Mouse (Mus musculus): ENCODE measurements around the gene Rasip1. TPM values are rescaled to one million over a fixed set of nuclear protein-coding genes. Genes with fewer than 3 reads are reported as not detected.
"Not testable (repeated sequence)": the region's sequence is repeated elsewhere in the genome, so short reads cannot be mapped to it uniquely, and the experiment has no call there.

Rasip1 gene
- total RNA-seq, 4 experiments from 2014 or later = 5.9 to 7.6 (median 6.6) TPM

- peak; percentile 85 to 96 for DNase-seq (ENCODE audit: low spot score in 2 of 2)
These were observed 16.3 kb downstream of the Rasip1 start for GRCm38 (mm10) chr7:45643441-45644178.

DNA sequence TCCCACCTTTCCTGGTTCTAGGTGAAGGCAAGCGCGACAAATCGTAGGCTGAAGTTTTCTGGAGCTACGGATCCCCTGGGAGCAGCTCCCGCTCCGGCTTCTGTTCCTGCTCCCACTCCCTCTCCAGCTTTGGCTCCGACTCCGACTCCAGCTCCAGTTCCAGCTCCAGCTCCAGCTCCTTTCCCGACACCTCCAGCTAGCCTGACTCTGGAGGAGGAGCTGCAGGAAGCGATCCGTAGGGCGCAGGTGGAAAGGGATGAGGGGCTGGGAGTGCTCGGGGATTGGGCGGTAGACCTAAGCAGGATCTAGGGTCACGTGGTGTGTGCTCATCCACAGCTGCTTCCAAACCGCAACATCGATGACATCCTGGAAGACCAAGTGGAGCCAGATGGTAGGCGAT lies 16.9 kb downstream of the Rasip1 start:
- peak; percentile 58 to 81 for DNase-seq (ENCODE audit: low spot score in 2 of 2)

GRCm38 (mm10) chr7:45644872-45645590 lies 17.7 kb downstream of the Rasip1 start:
- DNase-seq (ENCODE audit: low spot score in 2 of 2) = no peak

DNA sequence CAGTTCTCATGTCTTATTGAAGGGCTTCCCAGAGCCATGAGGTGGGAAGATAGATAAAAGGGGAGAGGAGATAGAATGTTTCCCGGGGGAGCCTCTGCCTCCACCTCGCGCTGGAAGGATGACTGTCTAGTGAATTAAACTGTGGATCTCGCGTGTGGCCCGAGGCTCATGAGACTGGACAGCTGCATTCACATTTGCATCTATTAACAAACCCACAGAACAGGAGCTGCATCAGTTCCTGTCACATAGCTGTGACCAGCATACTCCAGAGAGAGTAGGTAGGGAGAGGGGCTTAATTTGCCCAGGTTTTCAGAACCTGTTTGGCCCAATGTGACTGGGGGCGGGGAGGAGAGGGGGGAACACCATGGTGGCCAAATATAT lies 18.3 kb downstream of the Rasip1 start:
- no peak for DNase-seq (ENCODE audit: low spot score in 2 of 2)

DNA sequence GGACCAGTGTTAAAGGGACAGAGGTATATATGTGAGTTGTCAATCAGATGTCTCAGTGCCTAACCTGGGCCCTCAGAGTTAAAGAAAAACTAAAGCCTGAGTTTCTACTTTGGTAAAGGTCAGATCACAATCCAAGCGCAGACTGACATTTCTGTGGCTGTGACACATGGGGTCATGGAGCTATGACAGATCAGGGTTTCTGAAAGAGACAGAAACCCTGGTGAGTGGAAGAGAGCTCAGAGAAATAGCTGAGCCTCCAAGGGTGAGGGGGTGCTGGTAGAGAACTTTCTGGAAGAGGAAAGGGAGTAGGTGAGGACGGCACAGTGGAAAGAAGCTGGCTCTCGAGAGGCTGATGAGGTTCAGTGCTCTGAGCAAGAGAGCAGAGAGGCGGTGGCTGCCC lies 19.4 kb downstream of the Rasip1 start:
- no peak for DNase-seq (ENCODE audit: low spot score in 2 of 2)

GRCm38 (mm10) chr7:45649351-45649750 lies 22.1 kb downstream of the Rasip1 start:
- DNase-seq (ENCODE audit: low spot score in 2 of 2) = no peak

DNA sequence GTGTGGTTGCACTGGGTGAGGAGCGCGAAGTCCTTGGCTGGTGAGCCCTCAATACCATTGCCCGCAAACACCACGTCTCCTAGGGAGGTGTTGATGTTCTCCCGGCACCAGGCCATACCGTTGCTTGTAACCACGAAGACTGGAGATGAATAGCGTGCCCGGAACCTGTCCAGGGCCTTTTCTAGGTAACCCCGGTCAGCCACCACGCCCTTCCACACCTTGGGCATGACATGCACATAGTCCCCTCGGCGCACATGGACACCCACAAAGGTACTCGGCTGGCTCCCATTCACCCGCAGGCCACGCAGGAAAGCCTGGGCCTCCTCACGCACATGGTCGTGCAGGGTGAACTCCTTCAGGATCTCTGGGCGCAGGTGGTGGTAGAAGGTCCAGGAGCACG lies 23.2 kb downstream of the Rasip1 start:
- DNase-seq (ENCODE audit: low spot score in 2 of 2) = not testable (repeated sequence)

GRCm38 (mm10) chr7:45654424-45655047 lies 27.2 kb downstream of the Rasip1 start:
- no peak for DNase-seq (ENCODE audit: low spot score in 2 of 2)

DNA sequence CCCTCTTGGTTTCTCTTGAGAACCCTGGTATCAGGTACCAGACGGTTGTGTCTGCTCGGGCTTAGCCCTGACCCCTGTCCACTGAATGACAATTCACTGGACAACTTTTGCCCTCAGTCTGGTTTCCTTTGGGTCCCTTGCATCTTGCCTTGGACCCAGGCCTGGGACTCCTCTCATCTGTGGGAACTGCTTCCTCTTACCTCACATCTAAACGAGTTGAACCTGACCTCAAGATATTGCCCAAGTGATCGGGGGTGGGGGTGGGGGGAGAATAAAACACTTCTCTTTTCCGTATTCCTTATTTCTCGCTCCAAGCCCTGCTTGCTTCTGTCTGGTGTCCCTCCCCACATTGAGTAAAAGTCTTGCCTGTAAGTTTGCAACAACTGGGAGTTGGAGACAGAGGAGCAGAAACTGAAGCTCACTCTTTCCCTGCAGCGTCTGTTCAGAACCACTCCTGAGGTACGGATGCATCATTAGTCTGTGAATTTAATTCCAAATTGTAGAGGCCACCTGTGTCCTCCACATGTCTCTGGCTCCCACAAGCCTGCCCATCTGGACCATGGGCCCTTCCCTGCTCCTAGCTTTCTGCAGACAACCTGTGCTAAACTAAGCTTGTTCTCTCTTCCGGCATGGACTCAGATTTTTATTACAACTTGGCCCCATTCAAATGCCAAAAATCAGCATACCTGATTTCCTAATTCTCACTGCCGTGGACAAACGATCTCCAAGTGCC lies 33.6 kb downstream of the Rasip1 start:
- no peak for DNase-seq (ENCODE audit: low spot score in 2 of 2)

DNA sequence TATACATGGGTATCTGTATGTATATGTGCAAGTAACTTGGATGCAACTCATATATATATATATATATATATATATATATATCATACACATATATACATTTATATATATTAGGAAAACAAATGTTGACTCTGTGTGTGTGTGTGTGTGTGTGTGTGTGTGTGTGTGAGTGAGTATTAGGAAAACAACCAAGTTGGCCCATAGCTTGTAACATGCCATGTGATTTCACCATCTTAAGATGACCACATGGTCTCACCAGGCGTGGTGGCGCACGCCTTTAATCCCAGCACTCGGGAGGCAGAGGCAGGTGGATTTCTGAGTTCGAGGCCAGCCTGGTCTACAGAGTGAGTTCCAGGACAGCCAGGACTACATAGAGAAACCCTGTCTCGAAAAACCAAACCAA lies 34.4 kb downstream of the Rasip1 start:
- not testable (repeated sequence) for DNase-seq (ENCODE audit: low spot score in 2 of 2)

DNA sequence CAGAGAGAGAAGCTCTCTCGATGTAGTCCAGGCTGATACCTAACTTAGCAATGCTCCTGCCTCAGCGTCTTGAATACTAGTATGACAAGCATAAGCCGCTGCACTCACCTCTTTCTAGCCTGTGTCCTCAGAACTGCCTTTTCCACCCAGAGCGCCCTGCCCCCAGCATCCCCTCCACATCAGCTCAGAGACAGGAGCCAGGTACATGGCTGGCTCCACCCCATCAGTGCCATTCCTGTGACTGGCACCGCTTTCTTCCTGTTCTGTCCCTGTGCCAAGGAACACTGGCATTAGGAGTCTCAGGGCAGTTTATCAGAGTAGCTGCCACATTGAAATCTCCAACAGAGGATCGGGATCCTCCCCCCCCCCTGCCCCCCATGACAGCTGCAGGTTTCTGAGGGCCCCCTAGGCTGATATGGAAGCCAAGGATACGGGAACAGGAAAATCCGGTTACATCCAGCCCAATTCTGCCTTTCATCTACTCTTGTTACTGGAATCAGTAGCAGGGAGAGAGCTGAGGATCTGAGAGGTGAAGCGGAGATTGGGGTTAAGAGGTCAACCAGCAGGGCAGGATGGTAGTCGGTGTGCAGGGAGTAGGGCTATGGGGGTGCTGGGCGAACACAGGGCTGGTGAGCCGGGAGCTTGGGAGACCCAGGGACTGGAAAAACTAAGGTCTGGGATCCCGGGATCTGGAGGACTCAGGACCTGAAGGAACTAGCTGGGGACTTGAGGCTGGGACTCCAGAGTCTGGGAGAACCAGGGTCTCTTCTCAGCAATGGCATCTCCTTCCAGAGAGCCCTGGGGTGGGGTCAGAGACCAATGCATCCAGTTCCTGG lies 38.2 kb downstream of the Rasip1 start:
- no peak for DNase-seq (ENCODE audit: low spot score in 2 of 2)

DNA sequence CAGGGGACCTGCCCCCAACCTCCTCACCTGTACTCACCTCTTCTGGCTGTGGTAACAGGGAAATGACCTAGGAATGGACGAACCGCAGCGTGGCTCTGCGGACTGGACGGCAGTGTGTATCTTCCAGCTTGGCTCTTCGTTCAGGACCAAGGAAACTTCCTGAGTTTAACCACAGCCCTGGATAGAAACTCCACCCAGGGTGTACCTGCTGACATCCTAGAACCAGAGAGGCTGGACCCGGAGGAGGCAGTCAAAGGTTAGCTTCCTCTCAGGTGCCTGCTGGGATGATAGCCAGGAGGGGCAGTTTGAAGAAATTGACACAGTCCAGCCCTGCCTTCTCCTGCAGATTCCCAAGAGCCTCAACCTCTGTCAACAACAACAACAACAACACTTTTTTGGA lies 38.9 kb downstream of the Rasip1 start, which contains the start of gene Fut2:
Gene Fut2, minus strand, starts transcription at position 234 of the 400 bp plus-strand sequence.
- DNase-seq (ENCODE audit: low spot score in 2 of 2) = no peak

GRCm38 (mm10) chr7:45667761-45668160 lies 40.5 kb downstream of the Rasip1 start:
- no peak for DNase-seq (ENCODE audit: low spot score in 2 of 2)

GRCm38 (mm10) chr7:45668921-45669320 lies 41.6 kb downstream of the Rasip1 start:
- DNase-seq (ENCODE audit: low spot score in 2 of 2) = no peak

- DNase-seq (ENCODE audit: low spot score in 2 of 2) = no peak
These were observed 50.5 kb downstream of the Rasip1 start for GRCm38 (mm10) chr7:45677627-45678295.

DNA sequence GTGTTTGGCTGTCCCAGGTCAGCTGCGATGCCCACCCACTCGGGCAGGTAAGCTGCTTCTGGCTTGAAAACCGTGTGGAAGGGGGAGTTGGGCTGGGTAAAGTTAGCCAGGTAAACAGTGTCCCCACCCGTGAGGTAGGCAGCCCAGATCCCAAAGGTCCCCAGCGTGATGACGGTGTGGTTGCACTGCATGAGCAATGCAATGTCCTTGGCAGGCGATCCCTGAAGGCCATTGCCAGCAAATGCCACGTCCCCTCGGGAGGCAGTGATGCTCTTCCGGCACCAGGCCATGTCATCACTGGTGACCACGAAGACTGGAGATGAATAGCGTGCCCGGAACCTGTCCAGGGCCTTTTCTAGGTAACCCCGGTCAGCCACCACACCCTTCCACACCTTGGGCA lies 51.2 kb downstream of the Rasip1 start:
- no peak for DNase-seq (ENCODE audit: low spot score in 2 of 2)

- DNase-seq (ENCODE audit: low spot score in 2 of 2) = no peak
These were observed 52.8 kb downstream of the Rasip1 start for GRCm38 (mm10) chr7:45679966-45680621.

- no peak for DNase-seq (ENCODE audit: low spot score in 2 of 2)
These were observed 53.9 kb downstream of the Rasip1 start for GRCm38 (mm10) chr7:45681046-45681736.
